Mouse (Mus musculus): Measurements from ENCODE around the gene Ppp3ca.

Gene Ppp3ca

DNA sequence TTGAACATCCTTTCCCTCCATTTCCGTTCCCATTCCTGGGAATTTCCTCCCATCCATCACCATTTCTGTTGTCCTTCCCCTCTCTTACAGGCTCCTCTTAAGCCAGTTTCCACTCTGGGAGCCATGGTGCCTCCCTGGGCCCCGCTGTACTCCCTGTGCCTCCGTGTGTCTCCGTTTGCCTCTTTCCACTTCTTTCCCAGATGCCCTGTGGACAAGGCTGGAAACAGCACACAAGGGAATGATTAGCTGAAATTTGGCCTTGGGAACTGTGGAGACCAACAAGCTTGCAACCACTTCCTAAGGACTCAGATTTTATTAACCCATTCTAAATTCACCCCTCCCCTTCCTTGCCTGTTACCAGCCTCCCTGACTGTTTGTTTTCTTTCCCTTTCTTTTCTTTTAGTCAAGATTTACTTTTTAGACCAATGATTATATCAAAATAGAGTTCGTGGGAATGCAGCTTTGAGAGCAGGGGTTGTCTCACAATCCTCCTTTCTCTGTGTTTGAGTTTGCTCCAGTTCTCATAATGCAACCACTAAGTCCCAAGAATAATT lies 93.9 kb downstream of the Ppp3ca start:
- DNase-seq (ENCODE audit: low spot score in 2 of 2) = no peak

DNA sequence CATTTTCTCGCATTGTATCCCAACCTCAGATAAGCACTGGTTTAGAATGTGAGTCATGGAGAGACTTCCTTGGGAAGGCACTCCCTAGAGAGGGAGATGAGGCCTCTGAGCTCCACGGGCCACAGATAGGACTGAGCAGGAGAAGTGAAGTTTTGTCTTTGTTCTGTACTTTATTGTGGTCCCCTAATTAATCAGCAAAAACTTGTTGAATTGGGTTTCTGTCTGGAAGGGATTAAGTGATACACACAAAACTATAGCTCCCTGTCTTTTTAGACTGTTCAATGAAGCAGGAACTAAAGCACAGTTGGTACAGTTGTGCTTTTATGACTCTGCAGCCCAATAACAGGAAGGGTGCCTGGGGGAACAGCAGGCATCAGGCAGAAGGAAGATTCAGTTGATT lies 95.6 kb downstream of the Ppp3ca start:
- no peak for DNase-seq (ENCODE audit: low spot score in 2 of 2)

DNA sequence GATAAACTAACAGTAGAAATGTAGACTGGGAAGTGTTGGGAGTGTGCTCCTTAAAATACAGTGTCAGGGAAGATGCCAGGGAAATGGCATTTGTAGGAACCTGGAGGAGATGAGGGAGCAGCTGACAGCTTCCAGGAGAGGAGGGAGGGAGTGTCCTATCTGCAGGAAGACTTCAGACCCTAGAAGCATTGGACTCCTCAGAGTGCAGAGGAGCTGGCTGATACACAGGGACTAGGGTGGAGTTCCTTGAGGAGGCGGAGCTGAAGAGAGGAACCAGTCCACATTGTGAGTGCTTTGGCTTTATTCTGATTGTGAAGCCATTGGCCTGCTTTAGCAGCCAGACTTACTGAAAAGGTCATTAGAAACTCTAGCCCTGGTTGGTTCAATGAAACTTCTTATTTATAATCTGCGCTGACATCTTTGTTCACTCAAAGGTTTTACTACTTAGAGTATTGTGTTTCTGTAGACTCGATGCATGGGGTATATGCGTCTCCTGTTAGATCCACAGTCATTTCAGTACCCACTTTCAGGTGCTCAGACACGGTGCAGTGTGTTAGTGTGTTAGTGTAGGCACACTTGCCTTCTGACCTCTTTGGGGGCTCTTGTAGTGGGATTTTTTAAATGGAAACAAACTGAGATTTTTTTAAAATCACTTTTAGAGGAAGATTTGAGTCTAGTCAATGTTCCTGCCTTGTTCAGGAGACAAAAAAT lies 99.0 kb downstream of the Ppp3ca start:
- no peak for DNase-seq (ENCODE audit: low spot score in 2 of 2)

DNA sequence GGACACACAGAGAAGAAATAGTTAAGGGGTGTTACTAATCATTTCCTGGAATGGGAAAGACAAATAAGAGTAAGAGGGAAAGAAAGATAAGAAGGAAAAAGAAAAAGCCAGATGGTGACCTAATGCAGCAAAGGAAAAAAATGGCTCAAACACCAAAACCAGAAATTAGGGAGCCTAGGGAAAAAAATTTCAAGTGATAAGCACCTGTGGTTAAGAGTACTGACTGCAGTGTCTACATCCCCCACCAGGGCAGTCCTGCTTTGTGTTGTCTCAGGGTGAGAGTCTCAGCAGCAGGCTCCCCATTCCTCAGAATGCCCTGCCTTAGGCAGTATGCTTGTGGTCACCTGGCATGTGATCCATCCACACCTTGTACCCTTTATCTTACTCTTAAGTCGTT lies 99.6 kb downstream of the Ppp3ca start:
- no peak for DNase-seq (ENCODE audit: low spot score in 2 of 2)

DNA sequence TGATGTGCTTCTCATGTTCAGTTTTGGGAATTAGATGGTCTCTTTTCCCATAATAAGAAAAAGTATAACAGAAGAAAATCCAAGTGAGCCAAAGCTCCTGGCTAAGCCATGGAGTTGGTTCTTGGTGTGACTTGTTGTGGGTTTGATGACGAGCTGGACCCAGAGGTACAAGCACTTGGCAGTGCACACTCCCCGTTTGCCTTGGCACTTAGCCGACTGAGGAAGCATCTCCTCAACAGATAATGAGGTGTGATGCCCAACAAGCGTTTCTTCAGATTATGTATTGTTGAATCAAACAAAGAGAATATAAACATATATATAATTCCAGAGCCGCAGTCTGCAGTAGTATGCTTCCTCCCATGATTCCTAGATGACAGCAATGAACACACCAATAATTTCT lies 101.8 kb downstream of the Ppp3ca start:
- no peak for DNase-seq (ENCODE audit: low spot score in 2 of 2)

DNA sequence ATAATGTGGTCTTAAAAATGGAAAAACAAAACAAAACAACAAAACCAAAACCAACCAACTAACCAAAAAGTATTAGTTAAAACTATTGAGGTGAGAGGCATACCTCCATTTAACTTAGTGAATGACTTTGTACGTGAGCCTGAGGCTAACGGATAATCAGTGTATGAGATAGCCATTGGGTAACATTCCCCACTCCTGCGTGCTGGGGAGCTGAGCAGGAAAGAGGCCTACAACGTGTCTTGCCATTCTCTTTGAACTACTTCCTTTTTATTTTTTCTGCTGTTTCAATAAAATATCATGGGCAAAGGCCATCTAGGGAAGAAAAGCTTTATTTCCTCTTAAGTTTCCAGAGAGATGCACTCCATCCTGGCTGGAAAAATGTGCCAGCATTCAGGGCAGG lies 103.3 kb downstream of the Ppp3ca start:
- DNase-seq (ENCODE audit: low spot score in 2 of 2) = no peak

DNA sequence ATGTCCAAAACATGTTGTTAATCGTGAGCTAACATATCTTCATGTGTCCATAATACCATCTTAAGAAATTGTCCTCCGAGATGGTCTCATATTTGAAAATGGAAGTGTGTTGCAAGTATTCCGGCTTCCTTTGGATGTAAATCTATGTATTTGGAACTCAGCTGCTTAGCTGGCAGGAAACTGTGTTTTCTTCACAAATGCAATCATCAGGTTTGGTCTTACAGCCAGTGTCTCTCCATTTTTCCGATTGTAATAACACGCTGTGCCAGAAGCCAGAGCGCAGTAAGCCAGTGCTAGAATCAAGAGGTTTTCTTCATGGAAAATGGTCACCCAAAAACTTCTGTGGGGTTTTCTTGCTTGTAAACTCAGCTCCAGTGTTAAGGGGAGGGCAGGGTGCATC lies 104.3 kb downstream of the Ppp3ca start:
- no peak for DNase-seq (ENCODE audit: low spot score in 2 of 2)

DNA sequence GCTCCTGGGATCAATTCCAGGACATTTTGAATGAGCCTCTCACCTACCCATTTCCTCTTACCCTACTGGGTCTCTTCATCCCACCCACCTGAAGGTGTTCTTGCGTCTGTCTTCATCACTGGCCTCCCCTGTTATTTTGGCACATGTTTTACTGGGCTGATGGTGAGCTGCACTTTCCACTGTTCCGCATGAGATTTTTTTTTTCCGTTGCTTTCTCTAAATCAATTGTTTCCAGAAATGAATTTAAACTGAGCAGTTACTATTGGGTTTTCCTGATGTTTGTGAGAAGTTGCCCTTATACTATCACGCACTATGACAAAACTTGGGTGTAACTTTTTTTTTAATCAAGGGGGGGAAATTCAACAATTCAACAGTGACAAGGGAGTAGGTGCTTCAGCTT lies 106.6 kb downstream of the Ppp3ca start:
- no peak for DNase-seq (ENCODE audit: low spot score in 2 of 2)

DNA sequence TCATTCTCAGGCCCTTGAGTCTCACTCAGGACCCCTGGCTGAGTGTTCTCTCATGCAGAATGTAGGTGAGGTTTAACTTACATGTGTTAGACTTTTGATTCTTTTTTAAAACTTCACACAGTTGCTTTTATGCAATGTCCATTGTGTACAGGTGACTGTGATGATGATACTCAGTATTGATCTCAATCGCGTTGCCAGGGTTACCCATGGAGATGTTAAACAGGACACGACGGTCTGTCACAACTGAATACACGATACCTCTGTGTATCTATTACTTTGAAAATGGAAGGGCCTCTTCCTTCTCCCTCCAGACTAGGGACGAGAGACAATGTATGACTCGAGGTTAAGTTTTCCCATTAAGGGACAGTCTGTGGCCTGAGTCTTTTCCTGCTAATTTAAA lies 107.5 kb downstream of the Ppp3ca start:
- DNase-seq (ENCODE audit: low spot score in 2 of 2) = no peak

DNA sequence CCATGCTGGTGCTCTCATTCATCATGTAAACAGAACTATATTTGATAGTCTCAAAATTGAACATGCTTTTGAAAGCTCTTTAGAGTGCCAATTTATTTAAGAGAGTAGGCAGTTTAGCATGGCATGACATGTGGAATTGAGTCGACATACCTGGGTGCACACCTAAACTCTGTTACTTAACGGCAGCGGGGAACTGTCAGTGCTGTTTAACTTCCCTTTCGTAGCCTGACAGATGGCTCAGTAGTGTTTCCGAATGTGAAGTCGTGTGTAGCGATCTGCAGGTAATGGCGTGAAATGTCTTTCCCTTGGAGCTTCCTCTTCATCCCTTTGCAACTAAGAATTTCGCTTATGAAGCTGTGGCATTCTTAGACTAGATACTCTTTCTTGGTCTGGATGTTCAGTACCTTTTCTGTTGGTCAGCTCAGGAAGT lies 107.9 kb downstream of the Ppp3ca start:
- DNase-seq (ENCODE audit: low spot score in 2 of 2) = no peak

DNA sequence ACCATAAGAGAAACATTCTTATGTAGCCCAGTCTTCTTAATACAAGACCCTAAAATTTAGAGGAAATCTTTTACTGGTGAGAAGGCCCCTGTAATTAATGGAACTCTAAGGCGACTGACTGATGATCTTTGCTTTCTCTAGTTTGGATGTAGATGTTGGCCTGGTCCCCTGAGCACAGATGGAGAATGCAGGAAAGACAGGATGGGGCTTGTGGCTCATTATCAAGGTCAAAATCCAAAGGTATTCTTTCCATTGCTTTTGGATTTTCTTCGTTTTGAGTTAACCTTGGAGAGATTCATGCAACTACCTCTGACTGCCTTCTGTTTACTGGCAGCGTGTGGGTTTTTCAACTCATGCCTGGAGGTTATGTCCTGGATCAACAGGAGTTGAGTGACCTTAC lies 110.4 kb downstream of the Ppp3ca start:
- DNase-seq (ENCODE audit: low spot score in 2 of 2) = no peak

DNA sequence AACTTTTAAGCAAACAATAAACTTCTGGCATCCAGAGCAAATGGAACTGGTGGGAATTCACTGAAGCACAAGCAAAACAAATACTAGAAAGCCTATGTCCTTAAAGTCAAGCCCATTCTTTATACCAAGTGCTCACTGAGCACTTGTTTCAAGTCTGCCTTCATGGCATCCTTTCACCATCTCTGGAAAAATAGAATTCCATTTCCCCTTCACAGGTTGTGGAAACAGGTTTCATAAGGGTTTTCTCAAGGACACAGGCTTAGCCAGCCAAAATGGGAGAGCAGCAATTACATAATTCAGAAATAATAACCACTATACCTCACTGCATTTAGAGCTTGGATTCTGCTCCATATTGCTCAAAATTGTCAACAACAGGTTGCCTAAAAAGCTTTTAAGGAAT lies 112.1 kb downstream of the Ppp3ca start:
- no peak for DNase-seq (ENCODE audit: low spot score in 2 of 2)

DNA sequence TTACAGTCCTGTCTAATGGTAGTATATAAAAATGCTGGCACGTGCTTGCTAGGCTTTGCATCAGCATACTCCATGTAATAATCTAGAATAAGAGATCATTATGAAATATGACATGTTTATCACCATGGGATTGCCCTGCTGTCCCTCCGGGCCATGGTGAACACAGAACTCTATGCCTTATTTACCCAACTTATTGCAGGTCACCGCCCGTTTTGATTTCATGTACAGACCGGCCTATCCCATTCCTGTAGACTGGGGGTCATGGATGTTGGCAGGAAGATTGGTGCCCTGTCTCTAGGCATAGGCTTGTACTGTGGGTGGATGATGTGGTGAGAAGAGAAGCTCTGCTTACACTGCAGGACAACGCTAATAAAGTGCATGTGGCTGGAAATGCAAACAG lies 115.8 kb downstream of the Ppp3ca start:
- no peak for DNase-seq (ENCODE audit: low spot score in 2 of 2)

DNA sequence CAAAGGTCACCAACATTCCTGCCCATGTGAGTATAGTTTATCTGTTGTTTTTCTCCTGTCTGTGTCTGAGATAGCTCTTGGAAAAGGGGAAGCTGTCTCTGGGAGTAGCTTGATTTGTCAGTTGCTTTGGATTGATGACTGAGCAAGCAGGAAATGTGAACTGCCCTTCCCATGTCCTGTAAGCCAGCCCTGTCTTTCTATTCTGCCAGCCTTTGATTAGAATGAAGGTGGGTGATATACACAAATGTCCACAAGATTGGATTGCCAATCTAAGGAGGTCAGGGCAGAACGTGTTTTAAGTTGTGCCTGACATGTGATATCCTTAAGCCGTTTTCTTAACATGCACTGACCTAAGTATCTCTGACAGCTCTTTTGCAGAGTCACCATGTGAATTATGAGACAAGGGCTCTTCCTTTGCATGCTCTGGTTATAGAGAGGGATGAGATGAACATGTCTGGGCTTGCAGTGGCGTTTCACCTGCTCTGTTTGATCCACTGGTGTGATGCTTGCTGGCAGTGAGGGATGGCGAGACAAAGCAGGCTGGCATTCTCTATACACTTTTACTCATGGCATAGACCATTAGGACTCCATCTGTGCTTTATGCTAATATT lies 120.4 kb downstream of the Ppp3ca start:
- DNase-seq (ENCODE audit: low spot score in 2 of 2) = no peak

DNA sequence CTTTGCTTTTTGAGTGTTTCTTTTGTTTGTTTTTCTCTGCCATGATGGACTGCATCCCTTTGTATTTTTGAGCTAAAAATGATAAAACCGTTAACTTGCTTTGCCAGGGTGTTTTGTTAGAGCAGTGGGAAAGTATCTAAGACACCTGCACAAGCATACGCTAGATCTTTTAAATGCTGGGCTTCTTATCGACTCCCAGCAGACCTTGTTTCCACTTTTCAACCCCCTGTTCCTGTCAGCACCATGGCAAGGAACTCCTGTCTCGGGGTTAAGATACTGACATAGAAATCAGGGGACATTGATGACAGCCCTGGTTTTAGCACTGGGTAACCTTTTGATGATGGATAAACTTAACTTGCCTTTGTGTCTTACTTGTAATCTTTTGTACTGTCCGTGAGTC lies 121.5 kb downstream of the Ppp3ca start:
- DNase-seq (ENCODE audit: low spot score in 2 of 2) = no peak

DNA sequence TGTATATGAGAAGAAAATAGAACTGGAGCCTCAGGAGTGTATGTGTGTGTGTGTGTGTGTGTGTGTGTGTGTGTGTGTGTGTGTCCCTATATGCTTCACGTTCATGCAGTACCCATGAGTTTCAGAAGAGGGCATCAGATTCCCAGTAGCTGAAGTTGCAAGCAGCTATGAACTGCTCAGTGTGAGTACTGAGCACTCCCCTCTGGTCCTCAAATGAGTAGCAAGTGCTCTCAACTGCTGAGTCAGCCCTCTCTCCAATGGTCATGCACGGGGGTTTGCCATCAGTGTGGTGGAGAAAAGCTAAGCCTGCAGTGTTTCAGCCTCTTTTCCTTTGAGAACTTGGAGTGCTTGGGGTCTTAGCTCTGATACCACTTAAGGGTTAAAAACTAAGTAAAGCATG lies 122.0 kb downstream of the Ppp3ca start:
- DNase-seq (ENCODE audit: low spot score in 2 of 2) = no peak

DNA sequence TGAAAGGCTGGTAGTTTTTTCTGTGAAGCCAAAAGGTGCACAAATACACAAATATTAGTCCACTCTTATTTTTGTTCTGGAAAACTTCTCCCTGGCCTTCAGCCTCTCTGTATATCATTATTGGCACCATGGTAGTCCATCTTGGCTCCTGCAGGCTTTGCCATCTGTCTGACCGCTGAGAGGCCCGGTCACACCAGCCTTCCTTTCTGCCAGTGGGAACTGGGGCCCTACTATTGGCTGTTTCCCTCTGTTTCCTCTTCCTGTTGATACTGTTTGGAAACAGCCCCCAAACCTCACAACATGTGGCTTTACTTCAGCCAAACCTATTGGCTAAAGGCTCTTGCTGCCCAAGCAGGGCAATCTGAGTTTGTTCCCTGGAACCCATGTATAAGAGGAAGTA lies 123.5 kb downstream of the Ppp3ca start:
- DNase-seq (ENCODE audit: low spot score in 2 of 2) = no peak

DNA sequence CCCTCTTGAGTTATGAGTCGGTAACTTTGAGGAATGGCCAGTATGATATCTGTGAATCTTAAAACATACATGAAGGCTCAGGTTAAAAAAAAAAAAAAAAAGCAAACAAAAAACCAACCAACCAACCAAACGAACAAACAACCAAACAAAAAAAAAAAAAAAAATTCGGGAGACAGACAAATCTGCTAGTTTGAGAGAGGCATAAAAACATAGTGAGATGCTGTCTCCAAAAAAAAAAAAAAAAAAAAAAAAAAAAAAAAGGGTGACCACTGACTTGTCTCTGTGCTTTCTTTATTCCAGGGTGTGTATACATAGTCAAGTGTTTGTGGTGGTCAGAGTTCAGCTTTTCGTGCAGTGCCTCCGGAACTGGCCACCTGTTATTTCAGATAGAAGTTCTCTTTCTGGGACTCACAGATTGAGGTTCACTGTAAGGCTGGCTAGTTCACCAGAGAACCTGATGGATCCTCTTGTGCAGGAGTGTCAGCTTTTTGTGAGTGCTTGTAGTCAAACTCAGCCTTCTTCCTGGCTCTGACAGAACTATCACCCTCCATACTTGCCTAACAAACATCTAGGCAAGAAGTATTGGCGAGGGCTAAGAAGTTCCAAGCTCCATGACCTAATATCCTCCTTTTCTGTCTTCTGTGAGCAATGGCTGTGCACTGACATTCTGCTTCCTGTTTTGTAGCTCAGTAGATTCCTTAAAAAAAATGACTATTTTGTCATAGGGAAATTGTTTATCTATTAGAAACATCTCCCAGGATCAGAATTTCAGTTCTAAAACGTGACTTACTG lies 124.7 kb downstream of the Ppp3ca start:
- no peak for DNase-seq (ENCODE audit: low spot score in 2 of 2)

DNA sequence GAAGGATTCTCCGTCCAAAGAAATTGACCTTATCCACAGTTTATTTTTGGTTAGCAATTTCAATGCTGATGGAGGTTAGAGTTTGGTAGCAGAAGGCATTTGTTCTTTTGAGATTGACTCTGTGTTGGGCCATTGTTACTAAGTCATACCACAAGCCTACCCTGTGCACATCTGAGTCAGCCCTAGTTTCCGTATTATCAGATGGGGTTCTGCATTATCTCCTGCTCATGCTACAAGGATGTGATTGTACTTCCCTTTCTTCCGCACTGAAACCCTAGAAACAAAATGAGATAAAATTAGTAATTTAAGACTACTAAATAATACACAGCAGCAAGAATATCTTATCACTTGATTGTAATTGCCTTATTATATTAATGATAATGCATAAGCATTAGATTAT lies 129.0 kb downstream of the Ppp3ca start:
- DNase-seq (ENCODE audit: low spot score in 2 of 2) = no peak

DNA sequence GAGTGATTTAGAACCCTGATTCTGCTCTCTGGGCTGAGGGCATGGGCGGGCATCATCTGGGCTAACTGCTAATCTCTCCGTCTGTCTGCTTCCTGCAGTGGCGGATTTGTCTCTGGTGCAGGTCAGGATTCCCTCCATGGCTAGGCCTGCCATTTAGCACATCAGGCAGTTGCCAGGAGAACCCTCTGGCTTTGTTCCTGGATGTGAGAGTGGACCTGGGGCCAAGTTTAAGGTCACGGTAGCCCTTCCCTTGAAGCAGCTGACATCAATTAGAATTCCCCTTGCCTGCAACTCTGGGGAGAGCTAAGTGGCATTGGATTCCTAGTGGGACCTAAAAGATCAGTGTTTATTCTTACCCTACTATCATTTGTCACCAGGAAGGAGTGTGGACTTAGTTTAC lies 132.7 kb downstream of the Ppp3ca start:
- no peak for DNase-seq (ENCODE audit: low spot score in 2 of 2)

DNA sequence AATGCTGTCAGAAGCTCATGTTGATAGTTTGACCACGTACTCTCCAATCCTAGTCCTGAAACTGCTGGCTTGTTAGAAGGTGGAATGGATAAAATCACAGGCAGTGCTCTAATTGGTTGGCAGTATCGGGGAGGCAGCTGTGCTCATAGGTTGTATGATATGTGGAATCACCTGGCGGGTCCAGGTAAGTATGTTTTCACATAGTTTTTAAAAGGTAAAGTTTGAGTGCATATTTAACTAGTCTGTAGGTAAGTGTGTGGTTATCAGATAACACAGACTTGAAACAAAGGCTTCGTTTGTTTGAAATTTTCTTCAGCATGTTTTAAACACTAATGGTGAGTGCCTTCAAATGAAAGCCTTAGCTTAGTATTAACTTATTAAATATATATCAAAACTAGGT lies 136.0 kb downstream of the Ppp3ca start:
- no peak for DNase-seq (ENCODE audit: low spot score in 2 of 2)

DNA sequence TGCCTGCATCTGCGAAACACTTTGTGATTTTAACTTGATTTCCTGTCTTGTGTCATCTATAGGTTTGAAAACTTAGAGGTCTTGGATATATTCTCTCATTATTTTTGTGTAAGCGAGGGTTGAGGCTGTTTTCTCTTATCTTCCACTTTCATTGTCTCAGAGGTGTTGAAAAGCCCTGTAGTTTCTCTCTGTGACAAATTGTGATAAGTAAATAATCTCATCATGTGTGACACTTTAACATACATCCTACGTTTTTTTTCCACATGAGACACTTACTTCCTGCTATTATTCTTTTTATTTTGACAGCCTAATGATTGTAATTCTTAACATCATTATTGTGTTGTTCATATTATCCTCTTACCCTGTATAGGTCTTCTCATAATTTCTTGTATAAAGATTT lies 140.3 kb downstream of the Ppp3ca start:
- no peak for DNase-seq (ENCODE audit: low spot score in 2 of 2)

DNA sequence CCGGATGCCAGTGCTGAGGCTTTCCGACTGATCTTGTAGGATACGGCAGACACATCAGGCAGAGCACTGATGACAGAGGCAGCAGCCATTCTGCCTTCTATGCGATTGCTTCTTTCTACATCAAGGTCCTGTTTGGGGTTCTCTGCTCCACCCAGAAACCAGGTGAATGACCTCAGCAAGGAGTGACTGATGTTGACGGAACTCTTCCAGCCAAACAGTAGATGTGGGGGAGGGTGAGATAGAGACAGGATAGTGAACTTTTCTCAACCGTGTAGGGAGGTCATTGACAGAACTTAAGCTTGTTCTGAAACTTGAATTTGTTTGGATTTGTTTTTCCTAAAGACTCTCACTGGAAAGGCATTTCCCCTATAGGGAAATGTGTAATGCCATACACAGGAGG lies 142.2 kb downstream of the Ppp3ca start:
- DNase-seq (ENCODE audit: low spot score in 2 of 2) = no peak
